Mouse (Mus musculus) olfactory bulb, adult 2 months (tissue): ENCODE data around the gene Serpinf2.

ENCODE experiments used
- CTCF ChIP-seq: fragments of 200-500 bp; IDR thresholded peaks from 2 replicates; pipeline ENCODE4 v1.5.1; 2012; ENCODE audit warnings: low read depth, mild to moderate bottlenecking, low read length, moderate library complexity; ENCODE audit not compliant: insufficient read depth
- POLR2A ChIP-seq: fragments of 200-500 bp; IDR thresholded peaks from 2 replicates; pipeline ENCODE4 v1.6.1; 2012; ENCODE audit warnings: mild to moderate bottlenecking, low read depth, low read length, moderate library complexity; ENCODE audit not compliant: insufficient read depth

GRCm38 (mm10) chr11:75397452-75397851 is 41.9 kb downstream of the Serpinf2 start:
- no peak for TF ChIP-seq CTCF
- no peak for TF ChIP-seq POLR2A
